Mouse (Mus musculus): ENCODE measurements at regions not wholly inside any gene's neighbourhood (a gene's known extent, or its start where the extent isn't known, plus 50 kb on each side); places are given as distances from the start of the nearest gene placed in this dataset.
A peak's percentile ranks its signal among the peaks of the same experiment; 100 is the strongest.

DNA sequence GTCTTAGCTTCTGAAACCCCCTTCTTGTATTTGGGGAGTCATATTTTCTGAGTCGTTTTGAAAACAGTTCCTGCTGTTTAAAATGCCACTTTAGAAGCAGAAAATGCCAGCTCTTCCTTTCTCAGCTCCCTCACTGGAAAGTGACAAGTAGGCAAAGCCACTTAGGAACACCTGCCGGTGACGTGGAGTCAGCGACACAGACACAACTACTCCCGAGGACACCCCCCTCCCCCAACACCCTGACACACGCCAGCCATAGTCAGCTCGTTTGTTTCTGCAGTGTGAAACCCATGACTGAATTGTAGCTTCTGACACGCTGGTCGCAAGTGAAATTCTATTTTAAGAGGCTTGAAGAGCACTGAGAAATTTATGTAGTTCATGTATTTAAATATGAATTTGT lies 72.9 kb upstream of the Tlk1 start:
- 36% methylated on average over 9 of the region's 9 CpGs for WGBS
- Histone ChIP-seq H3K4me3 (ENCODE audit: control insufficient read depth in 1 of 2, insufficient read depth in 1 of 2, low read depth in 1 of 2, low read length in 2 of 2) (no peak overlapping the region), H3K9me3 (ENCODE audit: control insufficient read depth, low read length) (0 out of 2 replicates have a peak, but pooled peaks cover 3% of the 10 kb centered on the region), H3K4me2 (ENCODE audit: low read length) (peak overlapping the region; percentile 35), H3K27ac (replicated peaks in 1 of 2; ENCODE audit: control insufficient read depth in 1 of 2, insufficient read depth in 1 of 2, low read depth in 2 of 2, low read length in 2 of 2) (no peak overlapping the region), H3K27me3 (ENCODE audit: control insufficient read depth, insufficient read depth, low read length) (no peaks in the 10 kb centered on the region), H3K4me1 (ENCODE audit: control insufficient read depth in 2 of 2, insufficient read depth in 2 of 2, low read length in 2 of 2) (peaks cover 14 to 28% of the 10 kb centered on the region in 2 experiments), H3K9ac (ENCODE audit: low read length) (no peak overlapping the region), H3K36me3 (ENCODE audit: control insufficient read depth, insufficient read depth, low read length) (no peaks in the 10 kb centered on the region)
- ATAC-seq (ENCODE audit: insufficient number of reproducible peaks, insufficient read depth, low FRiP score, low read depth), result no peak

DNA sequence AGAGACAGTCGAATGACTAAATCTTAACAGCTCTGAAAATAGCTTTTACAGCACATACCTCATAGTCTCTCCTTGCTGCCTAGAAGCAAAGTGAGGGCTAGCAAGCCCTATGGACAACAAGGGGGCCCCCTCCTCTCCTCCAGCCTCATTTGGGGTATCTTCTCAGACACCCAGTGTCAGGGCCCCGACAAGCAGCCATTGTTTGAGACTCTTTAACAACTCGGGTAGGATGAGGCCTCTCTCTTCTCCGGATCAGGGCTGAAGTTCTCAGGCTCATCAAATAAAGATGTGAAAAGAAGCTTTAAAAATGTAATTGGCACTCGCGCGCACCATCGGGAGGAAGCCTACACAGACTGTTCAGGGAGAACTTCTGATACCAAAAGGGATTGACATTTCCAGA lies 71.8 kb upstream of the Tlk1 start:
- 89% methylated on average over 8 of the region's 8 CpGs for WGBS
- no peaks in the 10 kb centered on the region for H3K36me3 ChIP-seq (ENCODE audit: control insufficient read depth, insufficient read depth, low read length)
- 0 out of 2 replicates have a peak, but pooled peaks cover 3% of the 10 kb centered on the region for H3K9me3 ChIP-seq (ENCODE audit: control insufficient read depth, low read length)
- H3K4me1 ChIP-seq (ENCODE audit: control insufficient read depth in 2 of 2, insufficient read depth in 2 of 2, low read length in 2 of 2), result peaks cover 14 to 28% of the 10 kb centered on the region in 2 experiments
- no peak overlapping the region for H3K27ac ChIP-seq (replicated peaks in 1 of 2; ENCODE audit: control insufficient read depth in 1 of 2, insufficient read depth in 1 of 2, low read depth in 2 of 2, low read length in 2 of 2)
- no peak overlapping the region for H3K4me3 ChIP-seq (ENCODE audit: control insufficient read depth in 1 of 2, insufficient read depth in 1 of 2, low read depth in 1 of 2, low read length in 2 of 2)
- no peak overlapping the region for H3K9ac ChIP-seq (ENCODE audit: low read length)
- no peak overlapping the region for H3K4me2 ChIP-seq (ENCODE audit: low read length)
- H3K27me3 ChIP-seq (ENCODE audit: control insufficient read depth, insufficient read depth, low read length), result no peaks in the 10 kb centered on the region
- no peak for ATAC-seq (ENCODE audit: insufficient number of reproducible peaks, insufficient read depth, low FRiP score, low read depth)

DNA sequence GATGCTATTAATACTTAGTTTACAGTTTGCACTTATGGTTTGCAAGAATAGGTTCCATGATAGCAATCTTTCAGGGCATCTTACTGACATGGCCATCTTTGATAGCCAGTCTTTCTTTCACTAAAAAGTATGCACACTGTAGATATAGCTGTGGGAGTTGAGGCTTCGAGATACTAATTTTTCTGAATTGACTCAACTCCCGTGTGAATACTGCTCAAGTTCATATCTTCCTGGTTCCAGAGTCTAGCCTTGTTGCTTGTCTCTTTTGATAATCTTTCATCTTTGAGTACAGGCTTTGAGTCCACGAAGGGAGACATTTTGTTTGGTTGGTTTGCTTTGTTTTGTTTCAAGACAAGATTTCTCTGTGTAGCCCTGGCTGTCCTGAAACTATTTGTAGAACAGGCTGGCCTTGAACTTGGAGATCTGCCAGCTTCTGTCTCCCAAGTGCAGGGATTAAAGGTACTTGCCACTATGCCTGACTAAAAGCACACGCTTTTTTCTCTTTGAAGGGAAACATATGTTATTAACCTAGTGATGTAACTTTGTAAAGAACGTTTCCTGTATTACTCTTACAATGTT lies 64.1 kb upstream of the Tlk1 start:
- H3K36me3 ChIP-seq (ENCODE audit: control insufficient read depth, insufficient read depth, low read length), result no peaks in the 10 kb centered on the region
- no peak overlapping the region for H3K9ac ChIP-seq (ENCODE audit: low read length)
- no peak for ATAC-seq (ENCODE audit: insufficient number of reproducible peaks, insufficient read depth, low FRiP score, low read depth)
- H3K27ac ChIP-seq (replicated peaks in 1 of 2; ENCODE audit: control insufficient read depth in 1 of 2, insufficient read depth in 1 of 2, low read depth in 2 of 2, low read length in 2 of 2), result no peak overlapping the region; a peak in 1 of 4 replicates
- WGBS, result 40% methylated on average over 5 of the region's 5 CpGs
- no peak overlapping the region for H3K4me2 ChIP-seq (ENCODE audit: low read length)
- peaks cover 0 to 5% of the 10 kb centered on the region in 2 experiments; a peak in 2 of 4 replicates for H3K4me1 ChIP-seq (ENCODE audit: control insufficient read depth in 2 of 2, insufficient read depth in 2 of 2, low read length in 2 of 2)
- H3K9me3 ChIP-seq (ENCODE audit: control insufficient read depth, low read length), result no peaks in the 10 kb centered on the region
- no peaks in the 10 kb centered on the region for H3K27me3 ChIP-seq (ENCODE audit: control insufficient read depth, insufficient read depth, low read length)
- no peak overlapping the region for H3K4me3 ChIP-seq (ENCODE audit: control insufficient read depth in 1 of 2, insufficient read depth in 1 of 2, low read depth in 1 of 2, low read length in 2 of 2)

DNA sequence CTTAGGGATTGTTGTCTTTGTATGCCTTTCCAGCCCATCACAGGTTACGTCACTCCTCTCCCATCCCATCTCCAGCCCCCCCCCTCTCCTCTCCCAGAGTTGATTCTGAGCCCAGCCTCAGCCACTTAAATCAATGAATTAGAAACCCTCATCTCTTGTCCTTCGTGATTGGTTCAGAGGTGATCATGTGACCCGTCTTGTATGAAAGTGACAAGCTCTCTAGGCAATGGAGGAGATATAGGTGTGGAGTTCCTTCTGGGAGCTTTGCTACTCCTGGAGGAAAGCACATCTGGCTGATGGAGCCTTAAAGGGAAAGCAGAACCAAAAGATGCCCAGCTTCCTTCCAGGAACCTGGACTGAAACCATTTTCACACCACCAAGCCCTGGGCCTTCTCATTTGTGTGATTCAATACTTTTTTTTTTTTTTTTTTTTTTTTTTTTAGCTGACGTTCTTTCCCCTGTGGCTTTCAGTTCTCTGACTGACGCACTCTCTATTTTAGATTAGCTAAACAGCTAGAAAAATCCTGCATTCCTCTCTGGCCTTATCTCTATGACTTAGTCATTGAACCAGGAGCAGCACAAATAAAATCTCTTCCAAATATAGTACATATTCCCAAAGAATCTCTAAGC lies 63.4 kb upstream of the Tlk1 start:
- no peak overlapping the region for H3K9ac ChIP-seq (ENCODE audit: low read length)
- no peaks in the 10 kb centered on the region for H3K27me3 ChIP-seq (ENCODE audit: control insufficient read depth, insufficient read depth, low read length)
- ATAC-seq (ENCODE audit: insufficient number of reproducible peaks, insufficient read depth, low FRiP score, low read depth), result no peak
- no peak overlapping the region for H3K4me3 ChIP-seq (ENCODE audit: control insufficient read depth in 1 of 2, insufficient read depth in 1 of 2, low read depth in 1 of 2, low read length in 2 of 2)
- no peak overlapping the region for H3K27ac ChIP-seq (replicated peaks in 1 of 2; ENCODE audit: control insufficient read depth in 1 of 2, insufficient read depth in 1 of 2, low read depth in 2 of 2, low read length in 2 of 2)
- H3K4me1 ChIP-seq (ENCODE audit: control insufficient read depth in 2 of 2, insufficient read depth in 2 of 2, low read length in 2 of 2), result peaks cover 0 to 5% of the 10 kb centered on the region in 2 experiments; a peak in 2 of 4 replicates
- 59% methylated on average over 5 of the region's 5 CpGs for WGBS
- H3K36me3 ChIP-seq (ENCODE audit: control insufficient read depth, insufficient read depth, low read length), result no peaks in the 10 kb centered on the region
- H3K4me2 ChIP-seq (ENCODE audit: low read length), result no peak overlapping the region
- H3K9me3 ChIP-seq (ENCODE audit: control insufficient read depth, low read length), result no peaks in the 10 kb centered on the region

DNA sequence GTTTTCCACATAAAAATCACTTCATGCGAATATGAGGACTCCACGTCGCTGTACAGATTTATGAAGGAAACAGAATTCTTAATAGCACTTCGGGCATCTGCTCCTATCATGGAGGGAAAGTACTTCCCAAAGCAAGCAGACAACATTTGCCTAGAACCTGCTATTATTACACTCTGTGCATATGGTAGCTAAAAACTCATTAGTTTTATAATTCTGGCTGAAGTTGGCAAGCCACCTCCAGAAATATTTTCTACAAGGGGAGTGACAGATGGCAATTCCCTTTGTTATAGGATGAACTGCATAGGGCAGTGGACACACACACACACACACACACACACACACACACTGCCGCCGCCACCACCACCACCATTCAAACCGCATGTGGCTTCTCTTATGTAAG lies 61.3 kb upstream of the Tlk1 start:
- 91% methylated on average over 7 of the region's 7 CpGs for WGBS
- Histone ChIP-seq H3K9me3 (ENCODE audit: control insufficient read depth, low read length) (no peaks in the 10 kb centered on the region), H3K27me3 (ENCODE audit: control insufficient read depth, insufficient read depth, low read length) (no peaks in the 10 kb centered on the region), H3K4me2 (ENCODE audit: low read length) (no peak overlapping the region), H3K27ac (replicated peaks in 1 of 2; ENCODE audit: control insufficient read depth in 1 of 2, insufficient read depth in 1 of 2, low read depth in 2 of 2, low read length in 2 of 2) (no peak overlapping the region), H3K36me3 (ENCODE audit: control insufficient read depth, insufficient read depth, low read length) (no peaks in the 10 kb centered on the region), H3K4me1 (ENCODE audit: control insufficient read depth in 2 of 2, insufficient read depth in 2 of 2, low read length in 2 of 2) (peaks cover 0 to 5% of the 10 kb centered on the region in 2 experiments; a peak in 2 of 4 replicates), H3K4me3 (ENCODE audit: control insufficient read depth in 1 of 2, insufficient read depth in 1 of 2, low read depth in 1 of 2, low read length in 2 of 2) (no peak overlapping the region), H3K9ac (ENCODE audit: low read length) (no peak overlapping the region)
- no peak for ATAC-seq (ENCODE audit: insufficient number of reproducible peaks, insufficient read depth, low FRiP score, low read depth)

DNA sequence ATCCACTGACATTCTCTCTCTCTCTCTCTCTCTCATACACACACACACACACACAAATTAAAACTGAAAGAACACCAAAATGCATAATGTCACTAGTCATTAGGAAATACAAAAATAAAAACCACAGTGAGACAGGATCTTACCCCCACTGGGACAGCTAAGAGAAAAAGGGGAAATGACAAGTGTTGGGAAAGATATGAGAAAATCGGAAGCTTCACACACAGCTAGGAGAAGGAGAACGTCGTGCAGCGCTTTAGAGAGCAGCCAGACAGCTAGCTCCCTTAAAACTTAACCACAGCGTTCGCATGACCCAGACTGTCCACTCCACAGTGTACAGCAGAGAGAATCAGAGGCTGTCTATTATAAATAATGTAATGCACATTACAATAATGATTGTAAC lies 60.1 kb upstream of the Tlk1 start:
- H3K4me3 ChIP-seq (ENCODE audit: control insufficient read depth in 1 of 2, insufficient read depth in 1 of 2, low read depth in 1 of 2, low read length in 2 of 2), result no peak overlapping the region
- H3K27me3 ChIP-seq (ENCODE audit: control insufficient read depth, insufficient read depth, low read length), result no peaks in the 10 kb centered on the region
- H3K27ac ChIP-seq (replicated peaks in 1 of 2; ENCODE audit: control insufficient read depth in 1 of 2, insufficient read depth in 1 of 2, low read depth in 2 of 2, low read length in 2 of 2), result no peak overlapping the region
- H3K4me1 ChIP-seq (ENCODE audit: control insufficient read depth in 2 of 2, insufficient read depth in 2 of 2, low read length in 2 of 2), result peaks cover 0 to 5% of the 10 kb centered on the region in 2 experiments; a peak in 2 of 4 replicates
- no peak for ATAC-seq (ENCODE audit: insufficient number of reproducible peaks, insufficient read depth, low FRiP score, low read depth)
- no peak overlapping the region for H3K4me2 ChIP-seq (ENCODE audit: low read length)
- WGBS, result 73% methylated on average over 6 of the region's 6 CpGs
- no peaks in the 10 kb centered on the region for H3K36me3 ChIP-seq (ENCODE audit: control insufficient read depth, insufficient read depth, low read length)
- H3K9ac ChIP-seq (ENCODE audit: low read length), result no peak overlapping the region
- no peaks in the 10 kb centered on the region for H3K9me3 ChIP-seq (ENCODE audit: control insufficient read depth, low read length)

DNA sequence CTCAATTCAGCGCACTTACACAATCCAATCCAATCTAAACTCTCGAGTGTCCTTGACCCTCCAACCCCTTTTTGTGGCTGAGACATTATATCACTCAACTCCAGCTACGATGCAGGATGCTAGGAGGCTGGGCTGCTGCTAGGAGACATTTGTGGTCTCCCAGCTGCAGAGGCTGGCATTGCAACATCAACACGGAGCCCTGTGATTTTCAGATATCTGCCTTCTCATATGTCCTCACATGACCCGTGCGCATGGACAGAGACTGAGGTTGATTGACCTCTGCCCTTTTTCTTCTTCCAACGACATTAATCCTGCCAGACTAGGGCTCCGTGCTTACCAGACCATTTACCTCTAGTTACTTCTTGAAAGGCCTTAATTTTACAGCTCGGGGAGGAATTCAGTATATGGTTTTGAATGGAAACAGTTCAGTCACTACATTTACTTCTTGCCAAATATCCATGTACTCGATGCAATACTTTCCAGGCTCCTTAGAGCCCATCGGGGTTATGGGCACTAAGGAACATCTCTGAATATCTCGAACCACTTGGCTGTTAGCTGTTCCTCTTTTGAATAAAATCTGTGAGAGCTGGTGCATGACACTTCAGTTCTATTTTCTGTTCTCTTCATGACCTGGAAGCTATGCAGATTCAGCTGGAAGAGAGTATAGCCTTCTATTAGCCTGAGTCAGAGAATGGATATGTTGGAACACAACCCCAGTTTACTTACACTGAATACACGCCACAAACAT lies 52.0 kb upstream of the Tlk1 start:
- no peaks in the 10 kb centered on the region for H3K36me3 ChIP-seq (ENCODE audit: control insufficient read depth, insufficient read depth, low read length)
- no peak overlapping the region for H3K4me2 ChIP-seq (ENCODE audit: low read length)
- H3K9me3 ChIP-seq (ENCODE audit: control insufficient read depth, low read length), result 0 out of 2 replicates have a peak, but pooled peaks cover 3% of the 10 kb centered on the region
- H3K9ac ChIP-seq (ENCODE audit: low read length), result no peak overlapping the region
- WGBS, result 82% methylated on average over 13 of the region's 13 CpGs
- no peak overlapping the region for H3K4me3 ChIP-seq (ENCODE audit: control insufficient read depth in 1 of 2, insufficient read depth in 1 of 2, low read depth in 1 of 2, low read length in 2 of 2)
- ATAC-seq (ENCODE audit: insufficient number of reproducible peaks, insufficient read depth, low FRiP score, low read depth), result no peak
- H3K27ac ChIP-seq (replicated peaks in 1 of 2; ENCODE audit: control insufficient read depth in 1 of 2, insufficient read depth in 1 of 2, low read depth in 2 of 2, low read length in 2 of 2), result no peak overlapping the region
- H3K4me1 ChIP-seq (ENCODE audit: control insufficient read depth in 2 of 2, insufficient read depth in 2 of 2, low read length in 2 of 2), result no peaks in the 10 kb centered on the region
- no peaks in the 10 kb centered on the region for H3K27me3 ChIP-seq (ENCODE audit: control insufficient read depth, insufficient read depth, low read length)
